Mouse (Mus musculus) liver, adult 2 months (tissue): ENCODE measurements at regions not wholly inside any gene's neighbourhood (a gene's known extent, or its start where the extent isn't known, plus 50 kb on each side); places are given as distances from the start of the nearest gene placed in this dataset.

Experiments
- DNase-seq: peaks from one replicate; pipeline ENCODE4 v3.0.0-alpha.2; 2011; ENCODE audit warnings: low read depth, low spot score; ENCODE audit errors: extremely low read depth
- H3K27ac ChIP-seq: fragments of 200-500 bp; replicated peaks from 2 replicates; pipeline ENCODE4 v1.5.1; 2012; ENCODE audit warnings: low read depth, mild to moderate bottlenecking, control low read depth, inconsistent platforms, low read length; ENCODE audit not compliant: insufficient read depth
- H3K27me3 ChIP-seq: fragments of 200-500 bp; 2 replicates; pipeline ENCODE4 v1.6.1; 2012; ENCODE audit warnings: mild to moderate bottlenecking, moderate library complexity, low read length, inconsistent platforms; ENCODE audit not compliant: control insufficient read depth, insufficient read depth
- H3K36me3 ChIP-seq: fragments of 200-500 bp; 2 replicates; pipeline ENCODE4 v1.6.1; 2012; ENCODE audit warnings: low read length, inconsistent platforms; ENCODE audit not compliant: control insufficient read depth, insufficient read depth
- H3K4me1 ChIP-seq: fragments of 200-500 bp; 2 replicates; pipeline ENCODE4 v1.6.1; 2011; ENCODE audit warnings: low read length; ENCODE audit not compliant: control insufficient read depth, insufficient read depth
- H3K4me3 ChIP-seq: fragments of 200-500 bp; 2 replicates; pipeline ENCODE4 v1.5.1; 2011; ENCODE audit warnings: low read depth, mild to moderate bottlenecking, control low read depth, low read length, moderate library complexity; ENCODE audit not compliant: insufficient read depth
- H3K79me2 ChIP-seq: fragments of 200-500 bp; 2 replicates; pipeline ENCODE4 v1.6.1; 2012; ENCODE audit warnings: inconsistent platforms, mild to moderate bottlenecking, low read length, moderate library complexity; ENCODE audit not compliant: control insufficient read depth, insufficient read depth
- H3K9ac ChIP-seq: fragments of 200-500 bp; 2 replicates; pipeline ENCODE4 v1.6.1; 2012; ENCODE audit warnings: low read depth, mild to moderate bottlenecking, control low read depth, inconsistent platforms, low read length
- CTCF ChIP-seq: fragments of 200-500 bp; IDR thresholded peaks from 2 replicates; pipeline ENCODE4 v1.5.1; 2011; ENCODE audit warnings: low read depth, low read length, control low read depth
- POLR2A ChIP-seq: fragments of 200-500 bp; IDR thresholded peaks from 2 replicates; pipeline ENCODE4 v1.6.1; 2011; ENCODE audit warnings: low read length, control low read depth; ENCODE audit not compliant: insufficient read depth; ENCODE audit errors: extremely low read depth
- WGBS: fragments of 180-500 bp; shearing (Covaris S2); methylation state at CpG from one replicate; pipeline ENCODE4 v1.1.7; 2018; 5-methylcytosine and 5-hydroxymethylcytosine counted together

GRCm38 (mm10) chrX:68502938-68503337 lies 175.4 kb upstream of the Fmr1 start:
- no peaks in the 10 kb centered on the region for H3K36me3 ChIP-seq
- H3K4me1 ChIP-seq: no peaks in the 10 kb centered on the region
- no peak for TF ChIP-seq CTCF
- no peak for TF ChIP-seq POLR2A
- H3K4me3 ChIP-seq: no peak overlapping the region
- no peak for DNase-seq
- no peak overlapping the region for H3K27ac ChIP-seq
- H3K79me2 ChIP-seq: no peaks in the 10 kb centered on the region
- no peak overlapping the region for H3K9ac ChIP-seq
- H3K27me3 ChIP-seq: no peaks in the 10 kb centered on the region
- WGBS: 86% methylated on average over 1 of the region's 1 CpGs

DNA sequence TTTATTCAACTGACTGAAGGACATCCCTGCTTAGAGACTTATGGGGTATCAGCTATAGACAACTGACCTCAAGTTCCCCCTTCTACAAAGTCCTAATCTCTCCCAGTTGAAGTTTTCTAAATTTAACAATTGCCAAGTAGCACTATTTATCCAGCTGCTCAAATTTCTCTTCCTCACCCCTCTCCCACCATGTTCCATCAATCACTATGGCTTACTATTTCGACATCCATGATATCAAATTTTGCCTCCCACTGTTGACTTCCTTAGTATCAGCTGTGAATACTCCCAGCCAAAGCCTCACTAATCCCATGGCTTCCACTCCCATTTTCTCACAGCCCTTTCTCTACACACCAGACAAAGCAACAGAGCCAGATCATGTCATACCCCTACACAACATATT lies 170.7 kb upstream of the Fmr1 start:
- H3K27me3 ChIP-seq: no peaks in the 10 kb centered on the region
- DNase-seq: no peak
- H3K4me3 ChIP-seq: no peak overlapping the region
- no peaks in the 10 kb centered on the region for H3K4me1 ChIP-seq
- no peak overlapping the region for H3K27ac ChIP-seq
- no peaks in the 10 kb centered on the region for H3K79me2 ChIP-seq
- no peaks in the 10 kb centered on the region for H3K36me3 ChIP-seq
- 53% methylated on average over 1 of the region's 1 CpGs for WGBS
- H3K9ac ChIP-seq: no peak overlapping the region
- TF ChIP-seq POLR2A (no peak), CTCF (no peak)

- Histone ChIP-seq H3K9ac (no peak overlapping the region), H3K27me3 (no peaks in the 10 kb centered on the region), H3K27ac (no peak overlapping the region), H3K4me3 (no peak overlapping the region), H3K4me1 (no peaks in the 10 kb centered on the region), H3K79me2 (no peaks in the 10 kb centered on the region), H3K36me3 (no peaks in the 10 kb centered on the region)
- DNase-seq: no peak
- TF ChIP-seq CTCF (no peak), POLR2A (no peak)
- 40% methylated on average over 1 of the region's 1 CpGs for WGBS
These were observed 166.1 kb upstream of the Fmr1 start for GRCm38 (mm10) chrX:68512213-68512766.

GRCm38 (mm10) chrX:68546561-68546960 lies 131.8 kb upstream of the Fmr1 start:
- Histone ChIP-seq H3K4me1 (no peaks in the 10 kb centered on the region), H3K27me3 (no peaks in the 10 kb centered on the region), H3K27ac (no peak overlapping the region), H3K4me3 (no peak overlapping the region), H3K36me3 (no peaks in the 10 kb centered on the region), H3K9ac (no peak overlapping the region), H3K79me2 (no peaks in the 10 kb centered on the region)
- TF ChIP-seq POLR2A (no peak), CTCF (no peak)
- 47% methylated on average over 2 of the region's 2 CpGs for WGBS
- no peak for DNase-seq

GRCm38 (mm10) chrX:68554031-68554430 lies 124.3 kb upstream of the Fmr1 start:
- no peak for DNase-seq
- Histone ChIP-seq H3K27me3 (no peaks in the 10 kb centered on the region), H3K4me1 (no peaks in the 10 kb centered on the region), H3K9ac (no peak overlapping the region), H3K4me3 (no peak overlapping the region), H3K36me3 (no peaks in the 10 kb centered on the region), H3K27ac (no peak overlapping the region), H3K79me2 (no peaks in the 10 kb centered on the region)
- TF ChIP-seq CTCF: no peak
- TF ChIP-seq POLR2A: no peak

DNA sequence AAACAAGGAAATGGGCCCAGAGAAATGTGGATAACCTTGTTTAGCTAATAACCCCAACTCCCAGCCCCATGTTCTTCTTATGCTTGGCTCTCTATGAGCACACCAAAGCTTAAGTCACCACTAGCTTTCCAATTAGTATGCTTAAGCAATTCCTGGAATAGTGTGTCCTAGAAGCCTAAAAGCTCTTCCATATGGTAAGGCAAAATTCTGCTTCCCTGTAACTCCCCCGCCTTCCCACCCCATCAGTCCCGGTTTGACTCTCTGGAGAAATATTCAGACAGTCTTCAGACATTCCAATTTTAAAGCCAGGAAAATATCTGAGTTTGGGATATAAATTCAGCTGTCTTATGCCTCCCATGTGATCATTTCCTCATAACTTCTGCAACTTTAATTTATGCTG lies 120.6 kb upstream of the Fmr1 start:
- DNase-seq: no peak

More for the DNA sequence above, 120.6 kb upstream of the Fmr1 start:
- Histone ChIP-seq H3K27me3 (no peaks in the 10 kb centered on the region), H3K4me1 (no peaks in the 10 kb centered on the region), H3K27ac (no peak overlapping the region), H3K36me3 (no peaks in the 10 kb centered on the region), H3K4me3 (no peak overlapping the region), H3K79me2 (no peaks in the 10 kb centered on the region), H3K9ac (no peak overlapping the region)
- no peak for TF ChIP-seq CTCF
- TF ChIP-seq POLR2A: no peak
- 92% methylated on average over 2 of the region's 2 CpGs for WGBS
